Mouse (Mus musculus) testis, adult 2 months (tissue): ENCODE measurements around the gene Htra3. TPM values are rescaled to one million over a fixed set of nuclear protein-coding genes. Genes with fewer than 3 reads are reported as not detected.

ENCODE experiments used
- H3K27ac ChIP-seq: fragments of 200-500 bp; 2 replicates; pipeline ENCODE4 v1.5.1; 2012; ENCODE audit warnings: low read depth, low read length; ENCODE audit not compliant: control insufficient read depth, insufficient read depth
- H3K27me3 ChIP-seq: fragments of 200-500 bp; 2 replicates; pipeline ENCODE4 v1.6.1; 2012; ENCODE audit warnings: mild to moderate bottlenecking, low read length, moderate library complexity; ENCODE audit not compliant: control insufficient read depth, insufficient read depth
- H3K36me3 ChIP-seq: fragments of 200-500 bp; 2 replicates; pipeline ENCODE4 v1.6.1; 2012; ENCODE audit warnings: mild to moderate bottlenecking, low read length; ENCODE audit not compliant: control insufficient read depth, insufficient read depth
- H3K4me1 ChIP-seq: fragments of 200-500 bp; 2 replicates; pipeline ENCODE4 v1.6.1; 2012; ENCODE audit warnings: low read length; ENCODE audit not compliant: control insufficient read depth, insufficient read depth
- H3K4me3 ChIP-seq: fragments of 200-500 bp; 2 replicates; pipeline ENCODE4 v1.5.1; 2012; ENCODE audit warnings: low read depth, mild to moderate bottlenecking, low read length, moderate library complexity, mixed read lengths; ENCODE audit not compliant: control insufficient read depth
- CTCF ChIP-seq: fragments of 200-500 bp; IDR thresholded peaks from 2 replicates; pipeline ENCODE4 v1.5.1; 2012; ENCODE audit warnings: low read depth, mild to moderate bottlenecking, inconsistent platforms, low read length, moderate library complexity; ENCODE audit not compliant: control insufficient read depth, insufficient read depth, insufficient replicate concordance
- POLR2A ChIP-seq: fragments of 200-500 bp; IDR thresholded peaks from 2 replicates; pipeline ENCODE4 v1.6.1; 2012; ENCODE audit warnings: low read depth, mild to moderate bottlenecking, inconsistent platforms, low read length, moderate library complexity; ENCODE audit not compliant: control insufficient read depth
- polyA plus RNA-seq: library from polyadenylated mRNA; depleted of rRNA; stranded (reverse); fragments of >200 nt; gene quantifications from 2 replicates; pipeline ENCODE4 v1.2.3, GENCODE M21; 2012

The Htra3 gene
- polyA plus RNA-seq, 1 experiment: 15.0 TPM

DNA sequence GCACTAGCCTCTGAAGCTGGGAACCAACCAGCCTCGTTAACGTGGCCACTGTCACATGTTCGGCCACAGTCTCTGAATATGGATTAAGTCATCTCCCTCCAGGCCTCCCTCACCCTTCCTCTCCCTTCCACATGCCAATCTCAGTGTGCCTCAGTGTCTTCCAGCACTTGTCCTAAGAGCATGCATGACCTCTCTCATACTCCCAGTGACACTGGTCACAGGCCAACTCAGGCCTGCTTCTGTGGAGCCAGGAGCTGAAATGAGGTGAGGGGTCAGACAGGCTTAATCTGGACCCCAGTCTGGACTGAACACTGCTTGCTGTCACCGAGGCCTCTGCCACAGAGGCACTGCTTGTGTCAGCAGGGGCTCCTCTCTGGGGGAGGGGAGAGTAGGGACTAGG, 6.8 kb upstream of the Htra3 start:
- Histone ChIP-seq H3K36me3 (no peaks in the 10 kb centered on the region), H3K4me3 (no peak overlapping the region), H3K27me3 (no peaks in the 10 kb centered on the region), H3K4me1 (no peaks in the 10 kb centered on the region; the same call in 1 of the 2 replicates), H3K27ac (no peak overlapping the region)
- TF ChIP-seq POLR2A: no peak
- TF ChIP-seq CTCF: no peak

DNA sequence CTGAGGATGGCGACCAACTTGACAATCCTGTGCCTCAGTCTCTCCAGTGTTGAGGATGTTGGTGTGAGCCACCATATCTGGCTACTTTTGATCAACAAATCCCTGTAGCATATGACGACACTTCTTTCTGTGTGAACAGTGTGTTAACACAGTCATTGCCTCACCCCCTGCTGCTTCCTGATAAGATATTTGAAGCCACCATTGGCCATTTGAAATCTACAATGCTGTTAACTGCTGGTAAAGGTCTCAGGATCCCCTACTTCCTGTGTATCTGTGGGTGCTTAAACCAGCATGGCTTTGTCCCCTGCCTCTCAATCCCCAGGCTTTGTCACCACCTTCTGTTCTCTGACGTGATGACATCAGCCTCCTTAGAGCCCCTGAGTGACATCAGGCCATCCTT, 5.5 kb upstream of the Htra3 start:
- Histone ChIP-seq H3K27me3 (no peaks in the 10 kb centered on the region), H3K4me1 (peaks cover 2% of the 10 kb centered on the region), H3K4me3 (no peak overlapping the region), H3K27ac (no peak overlapping the region), H3K36me3 (no peaks in the 10 kb centered on the region)
- TF ChIP-seq CTCF (no peak), POLR2A (no peak)

DNA sequence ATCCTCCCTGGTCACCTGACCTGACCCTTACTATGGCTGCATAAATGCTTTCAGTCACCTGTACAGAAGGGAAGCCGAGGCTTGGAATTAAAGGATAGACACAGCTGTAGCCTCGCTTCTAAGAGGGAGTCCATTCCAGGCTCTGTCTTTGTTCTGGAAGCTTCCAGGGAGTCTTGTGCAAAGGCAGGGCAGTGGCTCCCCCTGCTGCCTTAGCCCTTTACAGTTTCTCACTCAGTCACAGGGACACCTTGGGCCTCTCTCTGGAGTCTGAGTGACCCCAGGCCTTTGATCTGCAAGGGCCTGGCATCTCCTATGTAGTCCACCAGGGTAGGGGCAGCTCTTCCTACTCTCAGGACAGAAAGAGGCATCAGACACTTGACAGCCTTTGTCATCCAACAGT, 1.4 kb upstream of the Htra3 start:
- Histone ChIP-seq H3K27me3 (no peaks in the 10 kb centered on the region), H3K36me3 (no peaks in the 10 kb centered on the region), H3K4me3 (no peak overlapping the region), H3K27ac (no peak overlapping the region), H3K4me1 (peaks cover 14% of the 10 kb centered on the region)
- TF ChIP-seq POLR2A: no peak
- TF ChIP-seq CTCF: peak; percentile 53; the same call in 1 of the 2 replicates

DNA sequence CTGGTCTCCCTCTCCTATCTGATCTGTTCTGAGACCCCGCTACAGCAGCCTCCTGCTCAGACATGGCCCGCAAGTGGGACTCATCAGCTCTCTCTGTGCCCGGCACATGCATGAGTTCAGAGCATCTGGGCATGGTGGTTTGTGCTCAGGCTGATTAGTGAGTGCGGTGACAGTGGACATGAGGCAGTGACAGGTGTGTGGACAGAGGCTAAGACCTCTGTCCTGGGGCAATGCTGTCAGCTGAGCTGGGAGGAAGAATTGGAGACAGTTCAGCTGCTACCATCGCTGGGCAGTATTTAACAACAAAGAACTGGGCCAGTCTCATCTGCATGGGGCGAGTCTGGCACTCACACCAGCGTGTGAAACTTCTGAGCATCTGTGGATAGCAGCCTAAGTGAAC, 2.6 kb downstream of the Htra3 start:
- Histone ChIP-seq H3K4me1 (peaks cover 20% of the 10 kb centered on the region), H3K4me3 (no peak overlapping the region), H3K27me3 (no peaks in the 10 kb centered on the region), H3K36me3 (no peaks in the 10 kb centered on the region), H3K27ac (no peak overlapping the region)
- TF ChIP-seq CTCF (no peak), POLR2A (no peak)

DNA sequence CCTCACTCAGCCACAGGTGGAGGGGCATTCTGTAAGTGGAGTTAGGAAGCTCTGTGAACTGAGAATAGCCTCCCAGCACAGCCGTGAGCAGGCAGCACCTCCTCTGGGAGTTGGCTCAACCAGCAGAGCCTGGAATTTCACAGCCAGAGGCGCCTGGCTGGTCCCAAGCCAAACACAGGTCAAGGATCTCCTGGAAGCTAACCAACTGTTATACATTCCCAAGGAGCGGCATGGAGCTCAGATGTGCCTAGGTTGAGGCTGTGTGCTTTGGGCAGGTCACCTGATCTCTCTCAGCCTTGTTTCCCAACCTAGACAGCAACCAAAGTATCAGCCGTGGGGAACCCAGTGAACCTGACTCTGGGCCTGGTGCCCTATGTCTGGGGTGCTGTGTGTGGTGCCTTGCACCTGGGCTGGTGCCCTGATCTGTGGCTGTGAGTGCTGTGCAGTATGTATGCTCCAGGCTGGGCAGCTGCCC, 5.5 kb downstream of the Htra3 start:
- Histone ChIP-seq H3K27ac (peak overlapping the region; percentile 50), H3K4me1 (peaks cover 11% of the 10 kb centered on the region)
- TF ChIP-seq CTCF (no peak), POLR2A (no peak)

DNA sequence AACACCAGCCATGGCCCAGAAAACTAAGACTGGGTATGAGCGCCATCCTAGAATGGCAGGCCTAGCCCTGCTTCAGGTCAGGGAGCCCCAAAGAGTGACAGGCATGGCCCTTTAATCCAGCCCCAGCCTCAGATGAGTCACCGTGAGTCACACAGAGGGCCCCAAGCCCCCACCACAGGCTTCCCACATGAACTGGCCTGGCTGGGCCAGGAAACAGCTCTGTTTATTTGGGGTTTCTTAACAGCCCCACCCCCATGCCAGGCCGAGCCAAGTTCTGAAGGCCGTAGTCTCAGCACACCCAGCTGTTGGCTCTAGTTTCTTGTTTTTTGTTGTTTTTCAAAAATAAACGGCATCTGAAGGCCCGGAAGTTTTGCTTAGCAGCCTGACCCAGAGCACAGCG, 6.5 kb downstream of the Htra3 start:
- Histone ChIP-seq H3K36me3 (no peaks in the 10 kb centered on the region), H3K27ac (peak overlapping the region; percentile 15), H3K4me1 (peaks cover 7% of the 10 kb centered on the region), H3K27me3 (no peaks in the 10 kb centered on the region), H3K4me3 (no peak overlapping the region)
- no peak for TF ChIP-seq POLR2A
- no peak for TF ChIP-seq CTCF

More for the DNA sequence above, 5.5 kb downstream of the Htra3 start:
- Histone ChIP-seq H3K36me3 (no peaks in the 10 kb centered on the region), H3K27me3 (no peaks in the 10 kb centered on the region), H3K4me3 (no peak overlapping the region)

DNA sequence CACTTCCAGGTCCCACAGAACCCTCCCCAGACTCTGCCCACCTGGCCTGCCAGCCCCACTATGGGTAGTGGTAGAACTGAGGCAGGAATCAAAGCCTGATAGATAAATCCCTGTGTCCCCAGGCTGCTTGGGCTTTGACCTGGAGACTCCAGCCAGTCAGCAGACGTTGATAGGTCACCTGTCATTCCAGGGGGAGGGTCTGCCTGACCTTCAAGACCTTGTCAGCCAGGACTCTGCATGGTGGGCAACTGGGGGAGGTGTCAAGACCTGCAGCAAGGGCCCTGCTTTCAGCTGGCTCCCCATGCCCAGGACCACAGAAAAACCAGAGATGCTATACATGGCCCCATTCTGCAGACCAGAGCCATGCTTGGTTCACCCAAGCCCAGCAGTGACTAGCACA, 7.0 kb downstream of the Htra3 start:
- H3K27ac ChIP-seq: peak overlapping the region; percentile 15
- H3K36me3 ChIP-seq: no peaks in the 10 kb centered on the region

DNA sequence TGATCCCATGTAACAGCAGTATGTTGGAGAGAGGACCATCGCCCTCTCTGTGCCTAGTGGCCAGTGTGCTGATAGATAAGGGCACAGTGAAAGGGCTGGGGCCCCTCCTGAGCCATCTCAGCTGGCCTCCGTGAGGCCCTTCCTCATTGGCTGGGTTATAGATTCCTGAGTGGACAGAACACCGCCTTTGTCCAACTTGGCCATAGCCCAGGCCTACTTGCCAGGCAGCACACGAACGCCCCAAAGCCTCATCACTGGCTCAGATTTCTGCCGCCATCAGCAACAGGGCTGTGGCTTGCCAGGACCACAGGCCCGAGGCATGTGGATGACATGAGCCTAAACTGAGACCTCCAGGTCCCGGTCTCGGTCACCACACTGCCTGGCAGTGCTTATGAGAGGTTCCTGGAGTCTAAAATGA, 8.1 kb downstream of the Htra3 start:
- H3K4me3 ChIP-seq: no peak overlapping the region
- TF ChIP-seq CTCF (no peak), POLR2A (no peak)
- H3K36me3 ChIP-seq: no peaks in the 10 kb centered on the region
- peak overlapping the region; percentile 71 for H3K27ac ChIP-seq
- peaks cover 7% of the 10 kb centered on the region for H3K4me1 ChIP-seq
- H3K27me3 ChIP-seq: no peaks in the 10 kb centered on the region

More for the DNA sequence above, 7.0 kb downstream of the Htra3 start:
- Histone ChIP-seq H3K4me3 (no peak overlapping the region), H3K27me3 (no peaks in the 10 kb centered on the region), H3K4me1 (peaks cover 7% of the 10 kb centered on the region)
- no peak for TF ChIP-seq CTCF
- no peak for TF ChIP-seq POLR2A
